Mouse (Mus musculus) limb, embryonic 14.5 days (tissue): ENCODE data around the gene Mfsd10. TPM values are rescaled to one million over a fixed set of nuclear protein-coding genes. Genes with fewer than 3 reads are reported as not detected.
A peak's percentile ranks its signal among the peaks of the same experiment; 100 is the strongest.

ENCODE experiments used
- ATAC-seq: fragments of 200-750 bp; cut with Nextera tagmentation; 2 replicates; pipeline ENCODE4 v1.8.0; 2017; ENCODE audit warnings: low read depth, moderate number of reproducible peaks, moderate TSS enrichment; ENCODE audit not compliant: low FRiP score
- DNase-seq: peaks from one replicate; pipeline ENCODE4 v3.0.0-alpha.2; 2015; ENCODE audit warnings: low spot score
- H3K27ac ChIP-seq: fragments of 300-500 bp; sonication (generic); replicated peaks from 2 replicates; pipeline ENCODE4 v1.5.1; 2014; ENCODE audit warnings: low read depth, mild to moderate bottlenecking, low read length, moderate library complexity, mixed read lengths
- H3K27me3 ChIP-seq: fragments of 300-500 bp; sonication (generic); 2 replicates; pipeline ENCODE4 v1.6.1; 2014; ENCODE audit warnings: low read length, mixed read lengths; ENCODE audit not compliant: control insufficient read depth, insufficient read depth
- H3K36me3 ChIP-seq: fragments of 300-500 bp; sonication (generic); 2 replicates; pipeline ENCODE4 v1.6.1; 2014; ENCODE audit warnings: mild to moderate bottlenecking, low read length, moderate library complexity, mixed read lengths; ENCODE audit not compliant: control insufficient read depth, insufficient read depth
- H3K4me1 ChIP-seq: fragments of 300-500 bp; sonication (generic); 2 replicates; pipeline ENCODE4 v1.6.1; 2014; ENCODE audit warnings: antibody characterized with exemption, low read length, mixed read lengths; ENCODE audit not compliant: control insufficient read depth, insufficient read depth
- H3K4me2 ChIP-seq: fragments of 300-500 bp; sonication (generic); replicated peaks from 2 replicates; pipeline ENCODE4 v1.6.1; 2014; ENCODE audit warnings: low read depth, mild to moderate bottlenecking, low read length, moderate library complexity; ENCODE audit not compliant: severe bottlenecking
- H3K4me3 ChIP-seq: fragments of 300-500 bp; sonication (generic); replicated peaks from 2 replicates; pipeline ENCODE4 v1.5.1; 2014; ENCODE audit warnings: low read length
- H3K9ac ChIP-seq: fragments of 300-500 bp; sonication (generic); 2 replicates; pipeline ENCODE4 v1.6.1; 2014; ENCODE audit warnings: mild to moderate bottlenecking, low read depth, low read length, moderate library complexity; ENCODE audit not compliant: severe bottlenecking
- H3K9me3 ChIP-seq: fragments of 300-500 bp; sonication (generic); 2 replicates; pipeline ENCODE4 v1.6.1; 2016; ENCODE audit warnings: low read length; ENCODE audit not compliant: control insufficient read depth
- POLR2A ChIP-seq: fragments of 200-500 bp; IDR thresholded peaks from 2 replicates; pipeline ENCODE4 v1.8.0; 2012; ENCODE audit warnings: inconsistent platforms, mild to moderate bottlenecking, moderate library complexity, borderline replicate concordance; ENCODE audit not compliant: insufficient read depth, insufficient read length; ENCODE audit errors: extremely low read depth
- whole genome bisulfite sequencing: fragments of 180-500 bp; shearing (Covaris S2); extraction: QIAGEN DNeasy Blood & Tissue Kit; methylation state at CpG from one replicate; pipeline ENCODE4 v1.1.7; 2014; 5-methylcytosine and 5-hydroxymethylcytosine counted together
- polyA plus RNA-seq, 2 experiments: library from polyadenylated mRNA; depleted of rRNA in 1 of 2; stranded (reverse) in 1 of 2; unstranded in 1 of 2; fragments of >200 nt; fragmentation: Nextera tagmentation in 1 of 2; extraction: Ambion mirVana in 1 of 2; gene quantifications; 2 replicates each; pipeline versions ENCODE4 v1.2.1 to v1.2.3; 2012 to 2014

Gene Mfsd10
- polyA plus RNA-seq, 2 experiments, result 117 to 244 TPM

DNA sequence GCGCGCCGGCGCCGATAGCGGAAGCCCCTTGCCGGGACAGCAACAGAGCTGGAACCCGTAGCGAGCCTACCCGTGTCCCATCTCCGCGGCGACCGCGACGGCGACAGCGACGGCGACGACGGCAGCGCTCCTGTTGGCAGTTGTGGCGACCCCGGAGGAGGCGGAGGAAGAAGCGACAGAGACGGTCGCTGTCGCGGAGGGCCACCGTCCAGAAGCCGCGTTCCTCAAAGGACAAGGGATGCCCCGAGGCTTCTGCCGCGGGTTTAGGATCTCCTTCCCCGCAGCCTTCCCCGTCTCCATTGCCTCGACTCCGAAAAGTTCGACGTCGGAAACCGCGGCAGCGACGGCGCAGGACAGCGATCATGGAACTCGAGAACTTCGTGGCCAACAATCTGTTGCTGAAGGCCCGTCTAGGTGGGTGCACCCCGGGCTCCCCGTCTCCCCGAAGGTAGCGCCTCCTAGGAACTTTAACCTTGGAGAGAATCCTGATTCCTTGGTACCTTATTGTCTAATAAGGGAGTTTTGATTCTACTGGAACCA lies 23.6 kb upstream of the Mfsd10 start:
- Histone ChIP-seq H3K27me3 (no peaks in the 10 kb centered on the region), H3K9me3 (no peaks in the 10 kb centered on the region), H3K9ac (peak overlapping the region; percentile 70), H3K4me3 (peak overlapping the region; percentile 77), H3K27ac (peak overlapping the region; percentile 86), H3K4me2 (peak overlapping the region; percentile 58), H3K36me3 (peaks cover 20% of the 10 kb centered on the region), H3K4me1 (peaks cover 6% of the 10 kb centered on the region)
- no peak for ATAC-seq
- no peak for TF ChIP-seq POLR2A
- WGBS, result under 1% methylated on average over 57 of the region's 57 CpGs
- peak; percentile 31 for DNase-seq

DNA sequence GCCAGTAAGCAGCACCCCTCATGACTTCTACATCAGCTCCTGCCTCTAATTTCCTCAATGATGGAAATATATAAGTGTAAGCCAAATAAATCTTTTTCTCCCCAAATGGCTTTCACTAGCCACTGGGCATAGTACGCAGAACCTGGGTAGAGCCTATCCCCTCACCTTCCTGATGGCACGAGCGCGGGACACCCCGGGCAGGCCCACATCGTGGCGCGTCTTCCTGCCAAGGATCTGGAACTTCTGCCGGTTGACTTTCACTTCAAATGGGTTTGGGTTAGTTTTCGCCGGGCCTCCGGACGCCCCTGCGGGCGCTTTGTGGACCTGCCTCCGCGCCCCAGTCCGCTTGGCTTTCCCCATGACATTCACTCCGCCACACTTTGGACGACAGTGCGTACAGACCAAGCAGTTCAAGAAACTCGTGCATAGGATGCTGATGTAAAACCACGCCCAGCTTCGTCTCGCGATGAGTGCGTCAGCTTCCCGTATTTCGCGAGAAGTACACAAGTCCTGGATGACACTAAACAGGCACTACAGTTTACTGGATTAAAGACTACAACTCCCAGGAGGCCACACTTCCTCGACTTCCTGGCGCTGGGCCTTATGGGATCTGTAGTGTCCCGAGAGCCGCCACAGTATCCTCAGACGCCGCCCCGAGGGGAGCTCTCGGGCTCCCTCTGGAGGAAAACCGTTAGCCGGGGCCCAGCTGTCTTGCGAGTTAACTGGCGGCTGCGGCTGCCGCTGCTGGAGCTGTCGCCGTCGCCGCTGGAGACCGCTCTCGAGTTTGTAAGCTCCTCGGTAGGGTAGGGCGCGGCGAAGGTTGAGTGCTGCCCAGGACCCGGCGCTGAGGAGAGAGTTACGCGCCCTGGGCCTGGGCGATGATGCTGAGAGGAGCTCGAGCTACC lies 22.9 kb upstream of the Mfsd10 start, which contains the start of the genes Nop14 and Grk4:
TSS of gene Nop14 (minus strand) at position 463 of the 905 bp plus-strand sequence.
TSS of gene Grk4 (plus strand) at position 694 of the 905 bp plus-strand sequence.
- H3K4me1 ChIP-seq, result peaks cover 6% of the 10 kb centered on the region
- H3K4me2 ChIP-seq, result peak within 1 kb of the TSS; percentile 73
- peak; percentile 100 for ATAC-seq
- peak within 1 kb of the TSS; percentile 86 for H3K27ac ChIP-seq
- no peaks in the 10 kb centered on the region for H3K9me3 ChIP-seq
- H3K36me3 ChIP-seq, result peaks cover 27% of the 10 kb centered on the region
- H3K27me3 ChIP-seq, result no peaks in the 10 kb centered on the region
- under 1% methylated on average over 60 of the region's 60 CpGs for WGBS
- H3K9ac ChIP-seq, result peak within 1 kb of the TSS; percentile 75
- DNase-seq, result peak; percentile 100
- peak; percentile 89; the same call in 1 of the 2 replicates for TF ChIP-seq POLR2A
- peak within 1 kb of the TSS; percentile 77 for H3K4me3 ChIP-seq

DNA sequence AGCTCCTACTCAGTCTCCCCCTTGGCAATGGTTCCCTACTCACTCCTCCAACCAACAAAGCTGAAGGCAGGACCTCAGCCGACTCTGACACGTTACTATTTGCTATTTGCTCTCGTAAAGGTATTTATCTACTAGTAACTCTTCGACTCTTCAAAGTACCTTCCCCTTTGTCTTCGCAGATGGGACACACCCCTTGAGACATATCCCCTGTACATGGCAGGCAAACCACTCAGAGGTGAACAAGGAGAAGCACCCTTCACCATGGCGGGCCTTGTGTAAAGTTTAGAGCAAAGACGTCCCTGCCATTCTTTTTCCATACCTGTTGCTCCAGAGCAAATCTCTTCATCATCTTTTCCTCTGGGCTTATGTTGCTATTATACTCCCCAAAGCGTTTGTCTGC lies 20.5 kb upstream of the Mfsd10 start:
- Histone ChIP-seq H3K36me3 (peaks cover 49% of the 10 kb centered on the region), H3K9me3 (no peaks in the 10 kb centered on the region), H3K27me3 (no peaks in the 10 kb centered on the region), H3K9ac (no peak overlapping the region), H3K4me1 (peaks cover 6% of the 10 kb centered on the region), H3K27ac (no peak overlapping the region), H3K4me3 (no peak overlapping the region), H3K4me2 (no peak overlapping the region)
- DNase-seq, result no peak
- ATAC-seq, result no peak
- WGBS, result 94% methylated on average over 8 of the region's 8 CpGs
- TF ChIP-seq POLR2A, result no peak

DNA sequence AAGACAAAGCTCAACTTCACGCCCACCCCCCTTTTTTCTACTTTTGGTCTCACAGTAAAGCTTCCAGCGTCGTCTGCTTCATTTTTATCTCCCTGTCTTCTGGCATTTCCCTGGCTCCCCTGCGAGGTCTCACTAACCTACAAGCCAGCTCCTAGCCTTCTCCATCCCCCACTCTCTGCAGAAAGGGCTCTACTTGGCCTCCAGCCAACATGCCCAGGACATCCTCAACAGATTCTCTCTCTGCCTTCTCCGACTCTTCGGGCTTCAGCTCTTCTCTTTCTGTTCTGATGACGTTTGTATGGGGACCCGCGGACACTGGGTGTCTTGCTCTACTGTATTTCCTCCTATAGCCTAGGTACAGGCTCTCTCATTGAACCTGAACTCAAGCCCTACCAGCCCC lies 17.9 kb upstream of the Mfsd10 start:
- no peak for DNase-seq
- Histone ChIP-seq H3K4me2 (no peak overlapping the region), H3K36me3 (peaks cover 76% of the 10 kb centered on the region), H3K27me3 (no peaks in the 10 kb centered on the region), H3K4me3 (no peak overlapping the region), H3K9ac (no peak overlapping the region), H3K9me3 (no peaks in the 10 kb centered on the region), H3K27ac (no peak overlapping the region), H3K4me1 (peaks cover 6% of the 10 kb centered on the region)
- no peak for TF ChIP-seq POLR2A
- ATAC-seq, result no peak
- WGBS, result 86% methylated on average over 9 of the region's 9 CpGs

DNA sequence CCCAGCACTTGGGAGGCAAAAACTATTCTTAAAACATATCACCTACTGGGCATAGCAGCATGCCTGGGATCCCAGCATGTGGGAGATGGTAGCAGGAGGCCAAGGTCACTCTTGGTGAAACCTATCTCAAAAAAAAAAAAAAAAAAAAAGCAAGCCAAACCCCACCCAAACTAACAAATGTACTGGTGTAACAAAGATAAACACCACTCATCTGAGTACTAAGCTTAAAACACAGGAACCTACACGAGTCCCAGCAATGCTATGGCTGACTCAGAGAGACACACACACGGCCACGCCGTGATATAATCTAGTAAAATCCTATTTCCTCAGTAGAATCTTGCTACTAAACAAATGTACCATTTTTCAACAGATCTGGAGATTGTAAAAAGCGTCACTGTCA lies 15.9 kb upstream of the Mfsd10 start:
- peaks cover 91% of the 10 kb centered on the region for H3K36me3 ChIP-seq
- no peaks in the 10 kb centered on the region for H3K9me3 ChIP-seq
- H3K9ac ChIP-seq, result no peak overlapping the region
- 94% methylated on average over 5 of the region's 5 CpGs for WGBS
- H3K4me3 ChIP-seq, result no peak overlapping the region
- DNase-seq (no peak), ATAC-seq (no peak)
- H3K4me2 ChIP-seq, result no peak overlapping the region
- H3K27ac ChIP-seq, result no peak overlapping the region
- no peak for TF ChIP-seq POLR2A
- H3K27me3 ChIP-seq, result no peaks in the 10 kb centered on the region
- no peaks in the 10 kb centered on the region for H3K4me1 ChIP-seq
